Mouse (Mus musculus): ENCODE data around the gene Ubtd1. TPM values are rescaled to one million over a fixed set of nuclear protein-coding genes. Genes with fewer than 3 reads are reported as not detected.

The Ubtd1 gene
- polyA plus RNA-seq, 1 experiment, result 10.8 TPM

GRCm38 (mm10) chr19:42050251-42050650 is 68.7 kb downstream of the Ubtd1 start:
- Histone ChIP-seq H3K27me3 (ENCODE audit: control insufficient read depth, insufficient read depth, low read length) (no peaks in the 10 kb centered on the region), H3K36me3 (ENCODE audit: control insufficient read depth, insufficient read depth, low read length) (no peaks in the 10 kb centered on the region), H3K27ac (ENCODE audit: insufficient read depth, low read depth, low read length) (no peak overlapping the region), H3K4me3 (ENCODE audit: low read depth, low read length) (no peak overlapping the region), H3K4me1 (ENCODE audit: control insufficient read depth, insufficient read depth, insufficient read length, low read length) (peaks cover 4% of the 10 kb centered on the region; the same call in 1 of the 2 replicates)
- WGBS, result 80% methylated on average over 1 of the region's 1 CpGs
- TF ChIP-seq CTCF (IDR thresholded peaks at IDR 0.05; ENCODE audit: extremely low read depth, insufficient read length, insufficient replicate concordance, low read depth, low read length), result no peak
- no peak for TF ChIP-seq POLR2A (IDR thresholded peaks at IDR 0.05; ENCODE audit: low read depth, low read length)

- no peak for TF ChIP-seq CTCF (IDR thresholded peaks at IDR 0.05; ENCODE audit: extremely low read depth, insufficient read length, insufficient replicate concordance, low read depth, low read length)
- no peak for TF ChIP-seq POLR2A (IDR thresholded peaks at IDR 0.05; ENCODE audit: low read depth, low read length)
- 92% methylated on average over 3 of the region's 3 CpGs for WGBS
- Histone ChIP-seq H3K27me3 (ENCODE audit: control insufficient read depth, insufficient read depth, low read length) (no peaks in the 10 kb centered on the region), H3K4me1 (ENCODE audit: control insufficient read depth, insufficient read depth, insufficient read length, low read length) (no peaks in the 10 kb centered on the region), H3K36me3 (ENCODE audit: control insufficient read depth, insufficient read depth, low read length) (no peaks in the 10 kb centered on the region), H3K4me3 (ENCODE audit: low read depth, low read length) (no peak overlapping the region), H3K27ac (ENCODE audit: insufficient read depth, low read depth, low read length) (no peak overlapping the region)
Observed at GRCm38 (mm10) chr19:42051351-42051750, 69.8 kb downstream of the Ubtd1 start.

DNA sequence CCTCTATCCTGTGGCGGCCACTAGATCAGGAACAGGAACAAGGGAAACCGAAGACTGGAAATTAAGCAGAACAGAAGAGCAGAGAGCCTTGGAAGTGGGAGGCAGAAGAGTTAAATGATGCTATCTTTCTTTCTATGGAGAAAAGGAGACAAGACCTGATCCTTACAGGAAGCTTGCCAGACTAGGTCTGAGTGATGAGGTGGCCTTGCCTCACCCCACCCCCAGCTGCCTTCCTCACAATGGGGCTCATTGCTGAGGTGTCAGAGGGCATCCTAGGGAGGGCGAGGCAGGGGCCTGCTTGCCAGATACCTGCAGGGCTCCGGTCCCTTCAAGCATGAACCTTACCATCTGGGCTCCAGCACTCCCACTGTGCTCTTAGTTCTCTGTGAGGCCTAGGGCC is 70.4 kb downstream of the Ubtd1 start, which contains the start of gene 4933411K16Rik:
Gene 4933411K16Rik, plus strand, starts transcription at position 301 of the 400 bp plus-strand sequence.
- Histone ChIP-seq H3K4me3 (ENCODE audit: low read depth, low read length) (no peak within 1 kb of the TSS), H3K27me3 (ENCODE audit: control insufficient read depth, insufficient read depth, low read length) (no peaks in the 10 kb centered on the region), H3K4me1 (ENCODE audit: control insufficient read depth, insufficient read depth, insufficient read length, low read length) (no peaks in the 10 kb centered on the region), H3K36me3 (ENCODE audit: control insufficient read depth, insufficient read depth, low read length) (no peaks in the 10 kb centered on the region), H3K27ac (ENCODE audit: insufficient read depth, low read depth, low read length) (no peak within 1 kb of the TSS)
- no peak for TF ChIP-seq POLR2A (IDR thresholded peaks at IDR 0.05; ENCODE audit: low read depth, low read length)
- no peak for TF ChIP-seq CTCF (IDR thresholded peaks at IDR 0.05; ENCODE audit: extremely low read depth, insufficient read length, insufficient replicate concordance, low read depth, low read length)
- 81% methylated on average over 4 of the region's 4 CpGs for WGBS

DNA sequence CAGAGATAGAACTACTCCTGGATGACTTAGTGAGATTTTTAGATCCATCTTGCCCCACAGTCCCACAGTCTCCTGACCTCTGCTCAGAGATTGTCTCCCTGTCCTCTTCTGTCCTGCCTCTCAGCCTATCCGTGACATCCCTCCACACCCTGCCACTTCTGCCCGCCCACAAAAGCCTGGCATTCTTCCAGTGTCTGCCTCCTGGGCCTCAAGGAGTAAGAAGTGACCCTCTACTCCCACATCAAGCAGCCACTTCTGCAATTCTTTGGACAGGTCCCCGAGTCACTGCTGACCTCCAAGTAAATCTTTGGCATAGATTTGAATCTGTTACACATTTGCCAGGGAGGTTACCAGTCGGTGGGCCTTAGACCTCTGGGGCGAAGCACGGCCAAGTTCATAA is 72.7 kb downstream of the Ubtd1 start:
- no peak overlapping the region for H3K27ac ChIP-seq (ENCODE audit: insufficient read depth, low read depth, low read length)
- no peak overlapping the region for H3K4me3 ChIP-seq (ENCODE audit: low read depth, low read length)
- no peaks in the 10 kb centered on the region for H3K4me1 ChIP-seq (ENCODE audit: control insufficient read depth, insufficient read depth, insufficient read length, low read length)
- no peaks in the 10 kb centered on the region for H3K27me3 ChIP-seq (ENCODE audit: control insufficient read depth, insufficient read depth, low read length)
- H3K36me3 ChIP-seq (ENCODE audit: control insufficient read depth, insufficient read depth, low read length), result no peaks in the 10 kb centered on the region
- 60% methylated on average over 6 of the region's 6 CpGs for WGBS
- TF ChIP-seq CTCF (IDR thresholded peaks at IDR 0.05; ENCODE audit: extremely low read depth, insufficient read length, insufficient replicate concordance, low read depth, low read length) (no peak), POLR2A (IDR thresholded peaks at IDR 0.05; ENCODE audit: low read depth, low read length) (no peak)

DNA sequence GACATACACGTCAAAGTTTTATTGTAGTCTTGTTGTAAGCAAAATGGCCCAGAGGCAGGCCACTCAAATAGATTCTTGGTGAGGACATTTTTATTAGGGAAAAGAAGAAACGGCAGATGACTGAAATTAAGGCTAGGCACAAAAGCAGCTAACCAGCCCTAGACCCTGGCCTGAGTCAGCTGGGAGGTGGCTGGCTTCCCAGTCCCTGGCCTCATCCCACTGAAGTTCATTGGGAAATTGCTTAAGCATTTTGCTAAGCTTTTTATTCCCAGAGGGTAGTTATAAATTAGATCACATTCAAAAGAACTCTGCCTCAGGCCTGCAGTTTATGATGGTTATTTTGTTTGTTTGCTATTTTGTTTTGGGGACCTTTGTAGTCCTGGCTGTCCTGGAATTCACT is 74.3 kb downstream of the Ubtd1 start:
- Histone ChIP-seq H3K4me3 (ENCODE audit: low read depth, low read length) (no peak overlapping the region), H3K36me3 (ENCODE audit: control insufficient read depth, insufficient read depth, low read length) (no peaks in the 10 kb centered on the region), H3K4me1 (ENCODE audit: control insufficient read depth, insufficient read depth, insufficient read length, low read length) (no peaks in the 10 kb centered on the region), H3K27ac (ENCODE audit: insufficient read depth, low read depth, low read length) (no peak overlapping the region), H3K27me3 (ENCODE audit: control insufficient read depth, insufficient read depth, low read length) (no peaks in the 10 kb centered on the region)
- TF ChIP-seq POLR2A (IDR thresholded peaks at IDR 0.05; ENCODE audit: low read depth, low read length), result no peak
- no peak for TF ChIP-seq CTCF (IDR thresholded peaks at IDR 0.05; ENCODE audit: extremely low read depth, insufficient read length, insufficient replicate concordance, low read depth, low read length)
- WGBS, result 86% methylated on average over 2 of the region's 2 CpGs

DNA sequence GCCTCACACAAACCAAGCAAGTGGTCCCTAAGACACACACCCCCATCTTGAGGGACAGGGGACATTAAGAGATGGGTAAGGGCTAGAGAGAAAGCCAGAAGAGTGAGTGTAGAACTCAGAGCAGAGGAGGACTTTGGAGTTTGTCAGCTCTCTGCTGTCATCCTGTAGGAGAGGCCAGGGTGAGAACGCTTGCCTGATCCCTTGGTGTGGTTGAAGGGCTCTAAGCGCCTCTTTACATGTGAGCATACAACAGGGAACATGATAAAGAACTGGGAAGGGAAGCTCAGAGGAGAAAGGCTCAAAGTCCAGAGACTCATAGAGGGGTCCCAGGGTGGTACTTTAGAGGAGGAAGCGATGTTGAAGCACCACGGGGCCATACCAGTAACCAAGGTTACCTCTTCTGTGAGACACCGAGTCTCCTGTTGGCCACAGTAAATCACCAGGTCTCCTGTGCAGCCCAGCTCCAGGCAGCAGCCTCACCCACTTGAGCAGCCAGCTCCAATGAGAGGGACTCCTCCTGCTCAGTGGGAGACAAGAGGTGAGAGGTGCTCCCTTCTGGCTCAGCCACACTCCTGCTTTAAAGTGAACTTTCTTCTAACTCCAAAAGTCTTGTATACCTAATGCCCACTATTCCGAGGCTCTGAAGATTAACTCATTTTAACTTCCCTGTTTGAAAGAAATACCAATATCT is 75.3 kb downstream of the Ubtd1 start:
- no peak overlapping the region for H3K4me3 ChIP-seq (ENCODE audit: low read depth, low read length)
- no peaks in the 10 kb centered on the region for H3K36me3 ChIP-seq (ENCODE audit: control insufficient read depth, insufficient read depth, low read length)
- TF ChIP-seq POLR2A (IDR thresholded peaks at IDR 0.05; ENCODE audit: low read depth, low read length) (no peak), CTCF (IDR thresholded peaks at IDR 0.05; ENCODE audit: extremely low read depth, insufficient read length, insufficient replicate concordance, low read depth, low read length) (no peak)
- no peak overlapping the region for H3K27ac ChIP-seq (ENCODE audit: insufficient read depth, low read depth, low read length)
- H3K4me1 ChIP-seq (ENCODE audit: control insufficient read depth, insufficient read depth, insufficient read length, low read length), result no peaks in the 10 kb centered on the region
- H3K27me3 ChIP-seq (ENCODE audit: control insufficient read depth, insufficient read depth, low read length), result no peaks in the 10 kb centered on the region
- WGBS, result 68% methylated on average over 6 of the region's 6 CpGs

- WGBS, result 23% methylated on average over 7 of the region's 7 CpGs
- Histone ChIP-seq H3K36me3 (ENCODE audit: control insufficient read depth, insufficient read depth, low read length) (no peaks in the 10 kb centered on the region), H3K4me3 (ENCODE audit: low read depth, low read length) (no peak overlapping the region), H3K27me3 (ENCODE audit: control insufficient read depth, insufficient read depth, low read length) (no peaks in the 10 kb centered on the region), H3K27ac (ENCODE audit: insufficient read depth, low read depth, low read length) (no peak overlapping the region), H3K4me1 (ENCODE audit: control insufficient read depth, insufficient read depth, insufficient read length, low read length) (no peaks in the 10 kb centered on the region)
- no peak for TF ChIP-seq CTCF (IDR thresholded peaks at IDR 0.05; ENCODE audit: extremely low read depth, insufficient read length, insufficient replicate concordance, low read depth, low read length)
- no peak for TF ChIP-seq POLR2A (IDR thresholded peaks at IDR 0.05; ENCODE audit: low read depth, low read length)
Observed at GRCm38 (mm10) chr19:42058426-42058825, 76.9 kb downstream of the Ubtd1 start.

Data from small intestine, adult 2 months (tissue).